Mouse (Mus musculus) midbrain, embryonic 14.5 days (tissue): ENCODE data around the gene Tenm2. TPM values are rescaled to one million over a fixed set of nuclear protein-coding genes. Genes with fewer than 3 reads are reported as not detected.
A peak's percentile ranks its signal among the peaks of the same experiment; 100 is the strongest.

ENCODE experiments used
- ATAC-seq: fragments of 200-750 bp; cut with Nextera tagmentation; 2 replicates; pipeline ENCODE4 v1.8.0; 2017; ENCODE audit warnings: moderate number of reproducible peaks, moderate library complexity; ENCODE audit not compliant: low FRiP score, low TSS enrichment
- DNase-seq: peaks from one replicate; pipeline ENCODE4 v3.0.0-alpha.2; 2015
- H3K27ac ChIP-seq: fragments of 300-500 bp; sonication (generic); replicated peaks from 2 replicates; pipeline ENCODE4 v1.5.1; 2014; ENCODE audit warnings: mild to moderate bottlenecking, low read depth, low read length, moderate library complexity
- H3K27me3 ChIP-seq: fragments of 300-500 bp; sonication (generic); 2 replicates; pipeline ENCODE4 v1.6.1; 2014; ENCODE audit warnings: low read length, control low read depth, mixed read lengths; ENCODE audit not compliant: control insufficient read depth, insufficient read depth
- H3K36me3 ChIP-seq: fragments of 300-500 bp; sonication (generic); 2 replicates; pipeline ENCODE4 v1.6.1; 2014; ENCODE audit warnings: low read length, control low read depth; ENCODE audit not compliant: control insufficient read depth, insufficient read depth
- H3K4me1 ChIP-seq: fragments of 300-500 bp; sonication (generic); 2 replicates; pipeline ENCODE4 v1.6.1; 2014; ENCODE audit warnings: mild to moderate bottlenecking, antibody characterized with exemption, low read length, control low read depth; ENCODE audit not compliant: control insufficient read depth, insufficient read depth
- H3K4me2 ChIP-seq: fragments of 300-500 bp; sonication (generic); 2 replicates; pipeline ENCODE4 v1.6.1; 2014; ENCODE audit warnings: mild to moderate bottlenecking, low read length, moderate library complexity
- H3K4me3 ChIP-seq: fragments of 300-500 bp; sonication (generic); replicated peaks from 2 replicates; pipeline ENCODE4 v1.5.1; 2014; ENCODE audit warnings: low read depth, low read length
- H3K9ac ChIP-seq: fragments of 300-500 bp; sonication (generic); replicated peaks from 2 replicates; pipeline ENCODE4 v1.6.1; 2014; ENCODE audit warnings: mild to moderate bottlenecking, low read length, moderate library complexity
- H3K9me3 ChIP-seq: fragments of 300-500 bp; sonication (generic); 2 replicates; pipeline ENCODE4 v1.6.1; 2016; ENCODE audit warnings: low read length, control low read depth, mixed read lengths; ENCODE audit not compliant: control insufficient read depth
- WGBS: fragments of 180-500 bp; shearing (Covaris S2); extraction: QIAGEN DNeasy Blood & Tissue Kit; methylation state at CpG from one replicate; pipeline ENCODE4 v1.1.7; 2014; 5-methylcytosine and 5-hydroxymethylcytosine counted together
- polyA plus RNA-seq: library from polyadenylated mRNA; unstranded; fragments of >200 nt; fragmentation: Nextera tagmentation; extraction: Ambion mirVana; gene quantifications from 2 replicates; pipeline ENCODE4 v1.2.1, GENCODE M21; 2014

The Tenm2 gene
- polyA plus RNA-seq, 1 experiment from 2014 or later = 52.8 TPM

DNA sequence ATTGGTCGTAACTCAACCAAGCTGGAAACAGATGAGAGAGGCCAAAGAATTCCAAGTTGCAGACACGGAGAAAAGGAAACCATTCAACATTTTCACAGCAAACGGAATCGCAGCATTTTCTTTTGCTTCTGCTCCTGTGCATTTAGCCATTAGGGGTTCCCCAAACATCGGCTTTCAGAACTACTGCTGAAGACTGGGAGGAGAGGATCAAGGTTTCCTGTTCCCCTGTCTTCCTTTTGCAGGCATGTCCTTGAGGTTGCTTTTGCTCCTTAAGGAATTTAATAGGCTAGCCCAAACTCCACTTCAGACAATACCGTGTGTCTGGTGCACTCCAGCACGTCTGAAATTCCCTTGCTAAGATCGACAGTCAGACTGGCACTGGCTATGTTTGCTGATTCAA lies 541.0 kb downstream of the Tenm2 start:
- Histone ChIP-seq H3K36me3 (no peaks in the 10 kb centered on the region), H3K4me3 (no peak overlapping the region), H3K9ac (no peak overlapping the region), H3K9me3 (no peaks in the 10 kb centered on the region), H3K27me3 (no peaks in the 10 kb centered on the region), H3K4me2 (no peak overlapping the region; the same call in 1 of the 2 replicates), H3K4me1 (peaks cover 35% of the 10 kb centered on the region), H3K27ac (peak overlapping the region; percentile 68)
- WGBS = 45% methylated on average over 8 of the region's 8 CpGs
- ATAC-seq = no peak
- peak; percentile 72 for DNase-seq

DNA sequence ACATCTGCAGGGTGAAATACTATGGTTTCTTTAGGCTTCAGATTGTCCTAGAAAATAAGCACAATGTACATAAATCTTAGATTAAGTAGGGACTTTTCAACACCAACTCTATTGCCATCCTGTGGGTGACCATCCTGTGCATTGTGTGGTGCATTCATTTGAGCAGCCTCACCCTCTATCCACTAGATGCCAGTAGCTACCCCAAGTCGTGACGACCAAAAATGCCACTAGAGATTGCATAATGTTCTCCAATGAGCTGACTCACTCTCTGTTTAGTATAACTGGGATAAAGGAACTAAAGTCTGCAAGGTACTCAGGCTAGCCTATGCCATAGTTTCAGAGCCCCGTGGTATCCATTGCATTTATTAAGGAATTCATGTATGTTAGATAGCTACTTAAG lies 543.1 kb downstream of the Tenm2 start:
- ATAC-seq = no peak

DNA sequence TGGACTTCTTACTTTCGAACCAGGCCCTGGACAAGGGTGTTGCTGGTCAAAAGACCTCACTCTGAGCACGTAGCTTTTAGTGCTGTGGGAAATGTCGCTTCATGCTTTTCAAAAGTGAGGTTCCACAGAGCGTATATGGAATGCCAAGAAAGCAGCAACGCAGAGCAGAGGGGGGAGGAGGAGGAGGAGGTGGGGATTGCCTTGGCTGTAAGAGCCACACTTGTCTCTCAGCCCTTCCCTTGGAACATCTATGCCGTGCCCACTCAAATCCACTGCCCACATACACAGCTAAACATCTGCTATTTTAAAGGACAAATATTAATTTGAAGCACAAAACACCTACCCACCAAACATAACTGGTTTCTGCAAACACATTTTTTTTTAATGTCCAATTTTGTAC lies 544.9 kb downstream of the Tenm2 start:
- no peak overlapping the region for H3K4me2 ChIP-seq
- H3K27me3 ChIP-seq = no peaks in the 10 kb centered on the region
- no peaks in the 10 kb centered on the region for H3K36me3 ChIP-seq
- no peak overlapping the region for H3K27ac ChIP-seq
- whole genome bisulfite sequencing = 59% methylated on average over 6 of the region's 6 CpGs
- ATAC-seq (no peak), DNase-seq (no peak)
- peaks cover 26% of the 10 kb centered on the region for H3K4me1 ChIP-seq
- H3K9me3 ChIP-seq = no peaks in the 10 kb centered on the region
- H3K9ac ChIP-seq = no peak overlapping the region
- no peak overlapping the region for H3K4me3 ChIP-seq

More for the DNA sequence above, 543.1 kb downstream of the Tenm2 start:
- no peak for DNase-seq
- Histone ChIP-seq H3K4me3 (no peak overlapping the region), H3K4me1 (peaks cover 30% of the 10 kb centered on the region), H3K9ac (no peak overlapping the region), H3K36me3 (no peaks in the 10 kb centered on the region), H3K9me3 (no peaks in the 10 kb centered on the region), H3K27ac (no peak overlapping the region), H3K27me3 (no peaks in the 10 kb centered on the region), H3K4me2 (no peak overlapping the region)
- 80% methylated on average over 3 of the region's 3 CpGs for WGBS

DNA sequence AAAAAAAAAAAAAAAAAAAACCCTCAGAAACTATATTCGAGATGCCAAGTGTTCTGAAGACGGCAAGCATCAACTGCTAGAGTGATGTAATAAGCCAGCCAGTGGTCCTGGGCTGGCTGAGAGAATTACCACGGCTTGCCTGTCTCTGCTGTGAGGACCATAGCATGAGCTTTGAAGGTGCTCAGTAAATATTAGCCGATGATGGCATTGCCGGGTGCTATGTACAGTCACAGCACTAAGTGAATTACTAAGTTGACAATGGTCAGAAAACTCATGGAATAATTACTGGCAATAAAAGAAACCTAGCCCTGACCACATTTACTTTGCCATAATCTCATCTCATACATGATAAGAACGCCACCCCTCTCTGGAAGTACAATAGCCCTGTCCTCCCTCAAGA lies 549.5 kb downstream of the Tenm2 start:
- H3K9me3 ChIP-seq = no peaks in the 10 kb centered on the region
- ATAC-seq (no peak), DNase-seq (no peak)
- no peak overlapping the region for H3K4me2 ChIP-seq
- H3K4me3 ChIP-seq = no peak overlapping the region
- 49% methylated on average over 6 of the region's 6 CpGs for WGBS
- no peak overlapping the region for H3K27ac ChIP-seq
- no peak overlapping the region for H3K9ac ChIP-seq
- H3K27me3 ChIP-seq = no peaks in the 10 kb centered on the region
- peaks cover 16% of the 10 kb centered on the region; the same call in 1 of the 2 replicates for H3K4me1 ChIP-seq
- no peaks in the 10 kb centered on the region for H3K36me3 ChIP-seq

DNA sequence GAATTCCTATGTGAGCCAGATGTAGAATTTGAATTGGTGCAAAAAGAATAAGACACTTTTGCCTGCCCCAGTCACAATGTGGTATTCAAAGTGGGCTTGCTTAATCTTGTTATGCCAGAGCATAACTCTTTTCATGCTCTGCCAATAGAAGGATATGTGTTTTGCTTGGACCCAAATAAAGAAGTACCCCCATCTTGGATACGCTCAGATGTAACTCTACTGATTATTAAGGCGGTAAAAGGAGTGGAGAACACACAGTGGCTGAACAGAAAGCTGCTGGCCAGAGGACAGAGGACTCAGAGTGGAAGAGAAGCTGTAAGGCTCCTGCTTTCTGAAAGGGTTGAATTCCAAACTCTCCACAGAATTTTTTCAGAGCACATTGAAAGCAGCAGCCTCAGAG lies 556.4 kb downstream of the Tenm2 start:
- WGBS = 20% methylated on average over 2 of the region's 2 CpGs
- H3K4me2 ChIP-seq = peak overlapping the region; percentile 66
- H3K9ac ChIP-seq = no peak overlapping the region

DNA sequence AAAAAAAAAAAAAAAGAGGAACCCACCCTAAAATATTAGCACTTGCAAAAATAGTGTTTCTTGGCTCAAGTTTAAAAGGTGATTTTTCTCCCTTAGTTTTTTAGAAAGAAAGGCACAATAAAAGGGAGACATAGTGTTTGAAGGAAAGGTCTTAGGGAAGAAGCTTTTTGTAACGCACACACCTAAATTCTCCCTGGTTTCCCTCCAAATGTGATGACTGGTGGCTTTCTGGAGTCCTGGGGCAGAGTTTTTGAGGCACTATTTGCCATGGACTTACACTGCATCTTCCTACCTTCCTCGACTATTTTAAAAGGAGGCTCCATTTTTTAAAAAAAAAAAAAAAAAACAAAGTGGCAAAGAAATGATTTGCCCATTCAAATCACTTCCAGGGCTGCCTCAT lies 557.2 kb downstream of the Tenm2 start:
- ATAC-seq (no peak), DNase-seq (peak; percentile 42)
- 0% methylated on average over 2 of the region's 2 CpGs for WGBS
- Histone ChIP-seq H3K27me3 (no peaks in the 10 kb centered on the region), H3K4me2 (peak overlapping the region; percentile 66), H3K27ac (peak overlapping the region; percentile 96), H3K4me3 (peak overlapping the region; percentile 50), H3K36me3 (no peaks in the 10 kb centered on the region), H3K9me3 (no peaks in the 10 kb centered on the region), H3K9ac (peak overlapping the region; percentile 81), H3K4me1 (peaks cover 29% of the 10 kb centered on the region)

More for the DNA sequence above, 556.4 kb downstream of the Tenm2 start:
- Histone ChIP-seq H3K4me1 (peaks cover 23% of the 10 kb centered on the region), H3K27me3 (no peaks in the 10 kb centered on the region), H3K4me3 (no peak overlapping the region), H3K9me3 (no peaks in the 10 kb centered on the region), H3K27ac (peak overlapping the region; percentile 96), H3K36me3 (no peaks in the 10 kb centered on the region)
- ATAC-seq (peak; percentile 53; the same call in 1 of the 2 replicates), DNase-seq (peak; percentile 58)

DNA sequence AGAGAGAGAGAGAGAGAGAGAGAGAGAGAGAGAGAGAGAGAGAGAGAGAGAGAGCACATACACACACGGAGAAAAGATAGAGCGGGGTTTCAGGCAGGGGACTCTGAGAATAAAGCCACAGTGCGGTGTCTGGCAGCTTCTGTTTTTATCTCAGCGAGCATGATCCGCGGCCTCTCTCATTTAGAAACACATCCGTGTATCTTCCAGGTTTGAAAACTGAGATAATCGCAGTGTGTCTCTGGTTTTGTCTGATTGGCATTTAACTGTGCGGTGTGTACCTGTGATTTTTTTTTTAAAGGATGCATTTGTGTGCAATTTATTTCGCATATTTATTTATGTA lies 557.7 kb downstream of the Tenm2 start:
- peak; percentile 83 for DNase-seq
- peak overlapping the region; percentile 81 for H3K9ac ChIP-seq
- ATAC-seq = peak; percentile 71
- no peaks in the 10 kb centered on the region for H3K27me3 ChIP-seq
- no peaks in the 10 kb centered on the region for H3K9me3 ChIP-seq
- H3K4me2 ChIP-seq = peak overlapping the region; percentile 66
- H3K36me3 ChIP-seq = no peaks in the 10 kb centered on the region
- WGBS = 2% methylated on average over 10 of the region's 10 CpGs
- H3K27ac ChIP-seq = peak overlapping the region; percentile 96
- peak overlapping the region; percentile 50 for H3K4me3 ChIP-seq
- H3K4me1 ChIP-seq = peaks cover 34% of the 10 kb centered on the region

DNA sequence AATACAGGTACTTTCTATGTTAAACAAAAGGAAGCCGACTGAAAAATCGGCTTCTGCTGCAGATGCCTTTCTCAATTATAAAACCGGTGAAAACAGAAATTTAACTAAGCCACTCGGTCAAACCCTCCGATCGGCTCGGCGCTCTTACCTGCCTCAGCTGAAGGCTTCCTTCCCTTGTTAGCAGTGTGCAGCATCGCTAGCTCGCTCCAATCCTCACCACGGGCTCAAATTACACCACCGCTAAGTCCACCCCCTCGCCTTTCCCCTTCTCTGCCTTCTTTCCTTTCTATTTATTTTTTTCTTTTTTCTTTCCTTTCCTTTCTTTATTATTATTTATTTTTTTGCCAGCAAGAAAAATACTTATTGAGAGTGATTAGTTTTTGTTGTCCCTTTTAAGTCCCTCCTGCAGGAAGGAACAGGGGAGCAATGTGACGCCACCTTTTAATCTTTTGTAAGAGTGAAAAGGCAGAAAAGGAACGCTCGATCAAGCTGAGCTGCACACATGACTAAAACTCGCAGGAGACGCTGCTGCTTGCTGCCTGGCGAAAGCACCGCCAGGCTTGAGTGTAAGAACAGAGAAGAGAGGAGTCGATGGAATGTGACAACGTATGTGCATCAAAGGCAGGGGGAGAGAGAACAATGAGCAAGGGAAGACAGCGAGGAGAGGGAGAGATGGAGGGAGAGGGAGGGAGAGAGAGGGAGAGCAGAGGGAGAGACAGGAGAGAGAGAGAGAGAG lies 558.3 kb downstream of the Tenm2 start:
- under 1% methylated on average over 23 of the region's 23 CpGs for WGBS
- ATAC-seq = peak; percentile 88
- DNase-seq = peak; percentile 91
- peak overlapping the region; percentile 50 for H3K4me3 ChIP-seq
- H3K4me2 ChIP-seq = peak overlapping the region; percentile 66
- H3K27me3 ChIP-seq = no peaks in the 10 kb centered on the region
- H3K4me1 ChIP-seq = peaks cover 40% of the 10 kb centered on the region
- H3K9ac ChIP-seq = peak overlapping the region; percentile 81
- H3K9me3 ChIP-seq = no peaks in the 10 kb centered on the region
- H3K27ac ChIP-seq = peak overlapping the region; percentile 96
- H3K36me3 ChIP-seq = no peaks in the 10 kb centered on the region
